Mouse (Mus musculus) CH12.LX (cell line): ENCODE measurements around the gene Zfp639. TPM values are rescaled to one million over a fixed set of nuclear protein-coding genes. Genes with fewer than 3 reads are reported as not detected.
A peak's percentile ranks its signal among the peaks of the same experiment; 100 is the strongest.

Experiments
- DNase-seq: peaks from one replicate; pipeline ENCODE4 v3.0.0-alpha.2; 2013; ENCODE audit errors: extremely low read depth
- H3K27ac ChIP-seq: 2 replicates; pipeline ENCODE4 v1.5.1; 2012; ENCODE audit warnings: low read depth, mild to moderate bottlenecking, control low read depth, moderate library complexity; ENCODE audit not compliant: insufficient read depth
- H3K27me3 ChIP-seq: replicated peaks from 2 replicates; pipeline ENCODE3; 2012; ENCODE audit warnings: inconsistent platforms
- H3K36me3 ChIP-seq, 2 experiments: replicated peaks in 1 of 2; 2 replicates each; pipeline versions ENCODE3 to v1.6.1; 2012; ENCODE audit warnings: inconsistent platforms in 1 of 2, low read length in 1 of 2, mild to moderate bottlenecking in 1 of 2, mixed read lengths in 1 of 2, moderate library complexity in 1 of 2; ENCODE audit not compliant: control insufficient read depth in 1 of 2, insufficient read depth in 1 of 2
- H3K4me1 ChIP-seq, 2 experiments: 2 replicates each; pipeline ENCODE4 v1.6.1; 2012; ENCODE audit warnings: inconsistent platforms in 1 of 2, moderate library complexity in 1 of 2; ENCODE audit not compliant: insufficient read depth in 2 of 2, control insufficient read depth in 1 of 2
- H3K4me2 ChIP-seq: 2 replicates; pipeline ENCODE4 v1.6.1; 2012; ENCODE audit warnings: low read depth, mild to moderate bottlenecking, control low read depth; ENCODE audit not compliant: poor library complexity, insufficient read depth, severe bottlenecking
- H3K4me3 ChIP-seq, 3 experiments: fragments of 150-350 bp in 1 of 3; sonication (generic) in 1 of 3; replicated peaks in 1 of 3; 2 replicates each; pipeline versions ENCODE3 to v1.5.1; 2011 to 2012; ENCODE audit warnings: low read depth in 2 of 3, low read length in 2 of 3, mild to moderate bottlenecking in 2 of 3, moderate library complexity in 2 of 3, control low read depth in 1 of 3, improper control_type of control experiment in 1 of 3, inconsistent platforms in 1 of 3, mixed read lengths in 1 of 3; ENCODE audit not compliant: poor library complexity in 1 of 3
- H3K79me2 ChIP-seq: replicated peaks from 2 replicates; pipeline ENCODE4 v1.6.1; 2012; ENCODE audit warnings: mild to moderate bottlenecking, moderate library complexity; ENCODE audit not compliant: control insufficient read depth, poor library complexity, insufficient read depth, severe bottlenecking; ENCODE audit errors: extremely low read depth
- H3K9ac ChIP-seq: 2 replicates; pipeline ENCODE4 v1.6.1; 2012; ENCODE audit warnings: low read depth, mild to moderate bottlenecking, control low read depth, moderate library complexity; ENCODE audit not compliant: insufficient read depth
- H3K9me3 ChIP-seq: replicated peaks from 2 replicates; pipeline ENCODE3; 2012; ENCODE audit warnings: low read length, inconsistent platforms, mixed read lengths
- BHLHE40 ChIP-seq: IDR thresholded peaks from 2 replicates; pipeline ENCODE4 v1.6.1; 2011; ENCODE audit warnings: mild to moderate bottlenecking, low read depth, low read length, improper control_type of control experiment
- CTCF ChIP-seq, 2 experiments: IDR thresholded peaks in 1 of 2; conservative IDR thresholded peaks in 1 of 2; 2 replicates each; pipeline ENCODE4 v1.5.1; 2011 to 2012; ENCODE audit warnings: low read depth in 2 of 2, low read length in 2 of 2, improper control_type of control experiment in 1 of 2, inconsistent platforms in 1 of 2, mild to moderate bottlenecking in 1 of 2, moderate library complexity in 1 of 2
- ELF1 ChIP-seq: IDR thresholded peaks from 2 replicates; pipeline ENCODE4 v1.6.1; 2014; ENCODE audit warnings: low read depth, mild to moderate bottlenecking, inconsistent platforms, low read length, improper control_type of control experiment
- EP300 ChIP-seq: IDR thresholded peaks from 2 replicates; pipeline ENCODE4 v1.6.1; 2011; ENCODE audit warnings: low read length, improper control_type of control experiment
- ETS1 ChIP-seq: conservative IDR thresholded peaks from 2 replicates; pipeline ENCODE4 v1.6.1; 2012; ENCODE audit warnings: low read depth, mild to moderate bottlenecking, inconsistent platforms, low read length, improper control_type of control experiment, moderate library complexity
- HCFC1 ChIP-seq: IDR thresholded peaks from 2 replicates; pipeline ENCODE4 v1.6.1; 2012; ENCODE audit warnings: low read depth, mild to moderate bottlenecking, inconsistent platforms, low read length, improper control_type of control experiment
- IRF4 ChIP-seq: IDR thresholded peaks from 2 replicates; pipeline ENCODE4 v1.6.1; 2014; ENCODE audit warnings: low read depth, mild to moderate bottlenecking, inconsistent platforms, low read length, improper control_type of control experiment
- JUND ChIP-seq: conservative IDR thresholded peaks from 2 replicates; pipeline ENCODE4 v1.6.1; 2011; ENCODE audit warnings: low read depth, low read length, improper control_type of control experiment
- MAFK ChIP-seq: IDR thresholded peaks from 2 replicates; pipeline ENCODE4 v1.6.1; 2011; ENCODE audit warnings: low read length, improper control_type of control experiment; ENCODE audit not compliant: insufficient replicate concordance
- MAX ChIP-seq: IDR thresholded peaks from 2 replicates; pipeline ENCODE4 v1.6.1; 2011; ENCODE audit warnings: low read length, improper control_type of control experiment
- MEF2A ChIP-seq: IDR thresholded peaks from 2 replicates; pipeline ENCODE4 v1.6.1; 2014; ENCODE audit warnings: low read depth, mild to moderate bottlenecking, inconsistent platforms, low read length, improper control_type of control experiment, borderline replicate concordance
- MXI1 ChIP-seq: IDR thresholded peaks from 2 replicates; pipeline ENCODE4 v1.6.1; 2011; ENCODE audit warnings: mild to moderate bottlenecking, low read depth, low read length, improper control_type of control experiment
- MYC ChIP-seq: IDR thresholded peaks from 2 replicates; pipeline ENCODE4 v1.6.1; 2011; ENCODE audit warnings: low read depth, mild to moderate bottlenecking, improper control_type of control experiment, low read length
- NELFE ChIP-seq: IDR thresholded peaks from 2 replicates; pipeline ENCODE4 v1.6.1; 2011; ENCODE audit warnings: low read depth, low read length, improper control_type of control experiment
- NRF1 ChIP-seq: IDR thresholded peaks from 2 replicates; pipeline ENCODE4 v1.6.1; 2014; ENCODE audit warnings: low read depth, mild to moderate bottlenecking, inconsistent platforms, low read length, improper control_type of control experiment, moderate library complexity
- PAX5 ChIP-seq: IDR thresholded peaks from 2 replicates; pipeline ENCODE4 v1.6.1; 2012; ENCODE audit warnings: low read length, inconsistent platforms, mixed read lengths
- POLR2A ChIP-seq: IDR thresholded peaks from 2 replicates; pipeline ENCODE4 v1.6.1; 2011; ENCODE audit warnings: low read depth, mild to moderate bottlenecking, improper control_type of control experiment, low read length
- POLR2AphosphoS2 ChIP-seq: IDR thresholded peaks from 2 replicates; pipeline ENCODE4 v1.6.1; 2011; ENCODE audit warnings: low read depth, low read length, improper control_type of control experiment
- RAD21 ChIP-seq: IDR thresholded peaks from 2 replicates; pipeline ENCODE4 v1.6.1; 2011; ENCODE audit warnings: low read depth, mild to moderate bottlenecking, low read length, improper control_type of control experiment, moderate library complexity
- RCOR1 ChIP-seq: conservative IDR thresholded peaks from 2 replicates; pipeline ENCODE4 v1.6.1; 2012; ENCODE audit warnings: low read depth, mild to moderate bottlenecking, inconsistent platforms, low read length, improper control_type of control experiment
- SIN3A ChIP-seq: IDR thresholded peaks from 2 replicates; pipeline ENCODE4 v1.6.1; 2012; ENCODE audit warnings: low read length, improper control_type of control experiment, inconsistent platforms
- SMC3 ChIP-seq: IDR thresholded peaks from 2 replicates; pipeline ENCODE4 v1.6.1; 2011; ENCODE audit warnings: low read depth, low read length, improper control_type of control experiment
- TBP ChIP-seq: conservative IDR thresholded peaks from 2 replicates; pipeline ENCODE4 v1.6.1; 2011; ENCODE audit warnings: low read depth, low read length, improper control_type of control experiment
- TCF12 ChIP-seq: IDR thresholded peaks from 2 replicates; pipeline ENCODE4 v1.6.1; 2014; ENCODE audit warnings: low read depth, mild to moderate bottlenecking, inconsistent platforms, low read length, improper control_type of control experiment
- UBTF ChIP-seq: IDR thresholded peaks from 2 replicates; pipeline ENCODE4 v1.6.1; 2012; ENCODE audit warnings: low read depth, mild to moderate bottlenecking, inconsistent platforms, low read length, improper control_type of control experiment, moderate library complexity
- ZC3H11A ChIP-seq: IDR thresholded peaks from 2 replicates; pipeline ENCODE4 v1.6.1; 2012; ENCODE audit warnings: low read depth, mild to moderate bottlenecking, inconsistent platforms, low read length, improper control_type of control experiment
- ZKSCAN1 ChIP-seq: IDR thresholded peaks from 2 replicates; pipeline ENCODE4 v1.6.1; 2012; ENCODE audit warnings: low read depth, inconsistent platforms, low read length, improper control_type of control experiment, borderline replicate concordance
- ZMIZ1 ChIP-seq: IDR thresholded peaks from 2 replicates; pipeline ENCODE4 v1.6.1; 2012; ENCODE audit warnings: low read depth, mild to moderate bottlenecking, inconsistent platforms, low read length, improper control_type of control experiment
- ZNF384 ChIP-seq: IDR thresholded peaks from 2 replicates; pipeline ENCODE4 v1.6.1; 2012; ENCODE audit warnings: low read depth, low read length, improper control_type of control experiment, inconsistent platforms
- dilution Hi-C: fragments of 300-500 bp; cut with MboI; formaldehyde crosslinking; loops from 2 replicates; pipeline ENCODE4 v1.14.3; 2020; ENCODE audit warnings: low sequenced_read_pairs; ENCODE audit not compliant: extremely low pct_unique_long_range_greater_than_20kb, extremely low pct_ligation_motif_present
- in situ Hi-C: fragments of 300-500 bp; cut with MboI; formaldehyde crosslinking; loops from 3 replicates; pipeline ENCODE4 v1.14.3; 2019; ENCODE audit warnings: low sequenced_read_pairs, low pct_ligation_motif_present, low pct_unique_long_range_greater_than_20kb, mixed read lengths
- polyA plus RNA-seq: library from polyadenylated mRNA; unstranded; fragments of >175 nt; gene quantifications from 2 replicates; pipeline ENCODE4 v1.2.1, GENCODE M21; 2012; ENCODE audit warnings: low read depth; ENCODE audit not compliant: insufficient read length
- total RNA-seq, 2 experiments: library from RNA; depleted of rRNA; stranded (reverse); fragments of 300-350 nt in 1 of 2; fragments of >200 nt in 1 of 2; gene quantifications; 2 replicates each; pipeline ENCODE4 v1.2.3; 2012 to 2014

The Zfp639 gene
- total and polyA plus RNA-seq, 3 experiments = 40.3 to 96.3 (median 43.2) TPM

GRCm38 (mm10) chr3:32508666-32509324 is 1.3 kb upstream of the Zfp639 start (continued):
- TF ChIP-seq ELF1 = peak; percentile 36; the same call in 1 of the 2 replicates
- TF ChIP-seq BHLHE40 = peak; percentile 60
- peak; percentile 48; the same call in 1 of the 2 replicates for TF ChIP-seq TCF12
- TF ChIP-seq PAX5 = no peak
- TF ChIP-seq EP300 = no peak
- TF ChIP-seq MXI1 = peak; percentile 77
- TF ChIP-seq ETS1 = peak; percentile 96
- peak; percentile 37; the same call in 1 of the 2 replicates for TF ChIP-seq HCFC1
- TF ChIP-seq ZKSCAN1 = no peak
- TF ChIP-seq ZMIZ1 = no peak
- no peak for TF ChIP-seq POLR2AphosphoS2
- TF ChIP-seq MYC = peak; percentile 84
- TF ChIP-seq, all 38 proteins: peak for 20

GRCm38 (mm10) chr3:32510375-32511190 is 524 bp downstream of the Zfp639 start:
- peaks cover 22% of the 10 kb centered on the region for H3K79me2 ChIP-seq
- peak overlapping the region; percentile 49 for H3K27ac ChIP-seq
- TF ChIP-seq TBP (peak; percentile 63; the same call in 1 of the 2 replicates), NRF1 (peak; percentile 99), MYC (peak; percentile 78; the same call in 1 of the 2 replicates), ZNF384 (0 out of 2 replicates have a peak, but pooled peaks have one; percentile 2), MAFK (no peak), BHLHE40 (peak; percentile 72), MEF2A (peak; percentile 71; the same call in 1 of the 2 replicates), ELF1 (peak; percentile 82), POLR2AphosphoS2 (no peak), HCFC1 (peak; percentile 45; the same call in 1 of the 2 replicates), MAX (peak; percentile 81), PAX5 (no peak), UBTF (peak; percentile 83; the same call in 1 of the 2 replicates), JUND (no peak), ZC3H11A (no peak), MXI1 (peak; percentile 55), RAD21 (peak; percentile 37), EP300 (no peak), TCF12 (peak; percentile 70), ZMIZ1 (peak; percentile 51; the same call in 1 of the 2 replicates), RCOR1 (peak; percentile 89; the same call in 1 of the 2 replicates), SMC3 (peak; percentile 42), POLR2A (peak; percentile 72; the same call in 1 of the 2 replicates), IRF4 (0 out of 2 replicates have a peak, but pooled peaks have one; percentile 53), SIN3A (0 out of 2 replicates have a peak, but pooled peaks have one; percentile 28), NELFE (peak; percentile 84), CTCF (conservative IDR thresholded peaks at IDR 0.05 in 1 of 2, IDR thresholded peaks at IDR 0.05 in 1 of 2; ENCODE audit: low read depth in 2 of 2, low read length in 2 of 2) (peak; percentile 63 to 84)
- peak overlapping the region; percentile 79 for H3K9ac ChIP-seq
- H3K27me3 ChIP-seq = no peaks in the 10 kb centered on the region
- no peaks in the 10 kb centered on the region for H3K9me3 ChIP-seq
- peak; percentile 94 for DNase-seq
- H3K4me2 ChIP-seq = peak overlapping the region; percentile 86
- in situ Hi-C loops (loop anchor here (25.0 kb wide), 1 partner anchor 723 kb away; no protein-coding TSS in a partner anchor), dilution Hi-C loops (no loop called here)
- peak overlapping the region; percentile 75 to 93 (median 78) for H3K4me3 ChIP-seq
- peaks cover 3 to 32% of the 10 kb centered on the region in 2 experiments for H3K4me1 ChIP-seq
- peaks cover 3 to 30% of the 10 kb centered on the region in 2 experiments for H3K36me3 ChIP-seq
